Mouse (Mus musculus): ENCODE measurements around the gene Ggct.

Ggct gene

GRCm38 (mm10) chr6:54992734-54993260 lies at the start of gene Ggct:
Gene Ggct, minus strand, starts transcription at chr6:54992950.
- ATAC-seq (ENCODE audit: low TSS enrichment) = peak; percentile 99

GRCm38 (mm10) chr6:55040031-55040430 lies 47.3 kb upstream of the Ggct start:
- no peak for ATAC-seq (ENCODE audit: low TSS enrichment)

GRCm38 (mm10) chr6:55039446-55039783 lies 46.7 kb upstream of the Ggct start:
- no peak for ATAC-seq (ENCODE audit: low TSS enrichment)

GRCm38 (mm10) chr6:55038671-55039445 lies 46.1 kb upstream of the Ggct start:
- ATAC-seq (ENCODE audit: low TSS enrichment) = peak; percentile 36

- peak; percentile 97 for ATAC-seq (ENCODE audit: low TSS enrichment)
Observed at GRCm38 (mm10) chr6:55037799-55038670, 45.3 kb upstream of the Ggct start, which contains the start of gene Gars. Gene Gars, plus strand, starts transcription at chr6:55038007.

DNA sequence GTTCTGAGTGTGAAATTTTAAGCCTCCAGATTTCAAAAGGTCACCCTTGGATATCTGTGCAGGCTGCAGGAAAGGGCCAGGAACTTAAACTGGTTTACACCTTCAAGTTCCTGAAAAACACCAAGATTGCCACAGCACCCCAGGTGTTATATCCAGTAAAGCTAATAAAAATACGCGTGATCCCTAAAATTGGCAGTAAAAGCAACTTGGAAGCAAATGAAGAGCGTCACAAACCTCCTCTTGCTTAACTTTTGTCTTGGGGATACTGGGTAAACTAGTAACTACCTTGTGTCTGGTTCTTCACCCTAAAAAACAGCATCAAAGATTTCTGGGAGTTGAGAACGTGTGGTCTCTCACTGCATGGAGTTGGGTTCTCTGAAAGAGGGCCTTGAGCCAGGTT lies 44.0 kb upstream of the Ggct start:
- no peak for ATAC-seq (ENCODE audit: low TSS enrichment)

GRCm38 (mm10) chr6:55027642-55028041 lies 34.9 kb upstream of the Ggct start:
- ATAC-seq (ENCODE audit: low TSS enrichment) = no peak

DNA sequence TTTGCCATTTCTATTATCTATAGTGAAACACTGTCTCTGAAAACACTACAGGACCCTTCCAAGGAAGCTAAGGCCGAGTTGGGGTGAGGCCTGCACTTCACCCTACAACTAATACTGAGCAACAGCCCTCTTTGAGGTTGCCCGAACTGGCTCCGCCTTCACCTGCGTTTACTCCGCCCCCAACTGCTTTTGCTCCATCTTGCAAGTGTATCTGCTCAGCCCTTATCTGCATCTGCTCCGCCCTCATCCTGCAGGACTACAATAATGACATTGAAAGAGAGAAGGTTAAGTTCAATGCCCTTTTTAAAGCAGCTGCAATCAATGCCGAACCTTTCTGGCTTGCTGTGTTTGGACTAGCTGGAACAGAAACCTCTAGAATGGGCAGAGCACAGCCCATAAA lies 29.1 kb upstream of the Ggct start:
- ATAC-seq (ENCODE audit: low TSS enrichment) = no peak

- no peak for ATAC-seq (ENCODE audit: low TSS enrichment)
Observed at GRCm38 (mm10) chr6:55018417-55018816, 25.7 kb upstream of the Ggct start.

DNA sequence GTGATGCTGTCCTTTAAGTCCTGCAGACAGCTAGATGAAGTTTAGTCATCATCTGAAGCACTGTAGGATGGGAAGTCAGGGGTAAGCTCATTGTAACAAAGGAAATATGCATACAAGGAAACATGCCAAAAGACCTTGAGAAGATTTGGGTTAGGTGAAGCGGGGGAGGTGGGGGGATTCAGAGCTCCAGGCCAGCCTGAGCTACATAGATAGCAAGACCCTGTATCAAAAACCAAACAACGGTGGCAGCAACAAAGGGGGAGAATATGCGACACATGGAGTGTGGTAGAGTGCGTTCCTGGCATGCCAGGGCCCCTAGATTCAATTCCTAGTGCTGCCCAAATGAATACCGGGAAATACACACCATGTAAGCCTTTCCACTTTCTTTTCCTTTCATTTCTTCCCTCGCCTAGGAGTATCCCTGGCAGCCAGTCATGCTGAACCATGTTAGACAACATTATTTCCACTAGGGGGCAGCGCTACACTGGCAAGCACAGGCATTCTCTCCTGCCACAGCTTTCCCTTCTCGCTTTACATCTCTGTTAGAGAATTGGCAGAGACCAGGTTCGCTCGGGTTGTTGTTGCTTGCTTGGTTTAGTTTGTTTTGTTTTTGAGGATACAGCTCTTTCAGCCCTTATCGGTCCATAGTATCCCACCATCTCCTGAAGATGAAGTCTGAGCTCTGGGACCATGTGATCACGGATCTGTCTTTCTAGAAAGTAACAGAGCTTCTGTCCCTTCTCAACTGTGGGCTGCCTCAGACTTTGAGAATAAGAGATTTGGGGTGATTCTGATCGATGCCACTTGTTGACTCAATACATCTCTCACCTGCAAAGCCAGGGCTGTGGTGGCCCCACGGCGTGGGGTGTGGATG lies 24.2 kb upstream of the Ggct start:
- ATAC-seq (ENCODE audit: low TSS enrichment) = peak; percentile 98

GRCm38 (mm10) chr6:55016236-55016635 lies 23.5 kb upstream of the Ggct start:
- ATAC-seq (ENCODE audit: low TSS enrichment) = peak; percentile 90

GRCm38 (mm10) chr6:55014184-55014583 lies 21.4 kb upstream of the Ggct start:
- no peak for ATAC-seq (ENCODE audit: low TSS enrichment)

DNA sequence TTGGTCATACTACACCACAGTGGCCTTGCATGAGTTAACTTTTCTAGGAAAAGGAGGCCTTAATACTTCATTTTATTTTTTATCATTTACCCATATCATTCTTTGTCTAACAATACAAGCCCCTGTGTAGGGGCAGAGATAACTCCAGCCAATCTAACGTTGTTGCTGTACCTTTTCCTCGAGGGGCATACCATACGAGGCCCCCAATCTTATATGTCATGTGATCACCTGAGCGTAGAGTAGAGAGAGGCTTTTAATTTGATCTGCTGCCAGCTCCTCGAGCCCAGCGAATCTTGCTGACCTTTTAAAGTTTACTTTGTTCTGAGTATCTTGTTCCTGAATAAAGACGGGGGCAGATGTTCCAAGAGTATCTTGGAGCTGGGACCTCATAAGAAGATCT lies 19.8 kb upstream of the Ggct start:
- ATAC-seq (ENCODE audit: low TSS enrichment) = no peak

- ATAC-seq (ENCODE audit: low TSS enrichment) = no peak
Observed at GRCm38 (mm10) chr6:55010330-55011091, 17.8 kb upstream of the Ggct start.

- ATAC-seq (ENCODE audit: low TSS enrichment) = peak; percentile 85
Observed at GRCm38 (mm10) chr6:55009391-55010230, 16.9 kb upstream of the Ggct start.

GRCm38 (mm10) chr6:55008401-55008800 lies 15.7 kb upstream of the Ggct start:
- no peak for ATAC-seq (ENCODE audit: low TSS enrichment)

- ATAC-seq (ENCODE audit: low TSS enrichment) = no peak
Observed at GRCm38 (mm10) chr6:55003559-55003958, 10.8 kb upstream of the Ggct start.

- no peak for ATAC-seq (ENCODE audit: low TSS enrichment)
Observed at GRCm38 (mm10) chr6:55002438-55002837, 9.7 kb upstream of the Ggct start.

GRCm38 (mm10) chr6:55001320-55001719 lies 8.6 kb upstream of the Ggct start:
- ATAC-seq (ENCODE audit: low TSS enrichment) = no peak

DNA sequence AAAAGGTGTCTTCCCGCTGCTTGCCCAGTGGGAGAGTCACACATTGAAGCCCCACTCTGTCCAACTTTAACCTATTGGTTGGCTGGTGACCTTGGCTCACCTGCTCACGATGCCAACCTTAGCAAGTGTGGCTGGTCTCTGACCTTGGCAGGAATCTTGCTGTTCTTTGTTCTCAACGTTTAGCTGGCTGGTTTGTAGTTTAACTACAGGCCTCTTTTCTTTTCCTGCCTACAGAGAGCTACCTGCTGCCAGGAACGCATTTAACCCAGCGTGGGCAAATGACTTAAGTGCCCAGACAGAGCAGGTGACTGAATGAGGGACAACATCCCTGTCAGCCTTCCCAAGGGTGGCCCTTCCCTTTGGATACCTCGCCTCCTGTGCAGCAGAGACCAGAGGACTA lies 5.0 kb upstream of the Ggct start:
- no peak for ATAC-seq (ENCODE audit: low TSS enrichment)

Data from frontal cortex, adult (tissue).